Mouse (Mus musculus) adrenal gland, adult 2 months (tissue): ENCODE results near the gene Dach1. TPM values are rescaled to one million over a fixed set of nuclear protein-coding genes. Genes with fewer than 3 reads are reported as not detected.

Source experiments
- DNase-seq: peaks from one replicate; pipeline ENCODE4 v3.0.0; 2021
- long read RNA-seq: library from polyadenylated mRNA; stranded (forward); transcript quantifications from one replicate; pipeline ENCODE4 v2.0.0, GENCODE M21; 2021
- polyA plus RNA-seq: library from polyadenylated mRNA; depleted of rRNA; stranded (reverse); fragments of >200 nt; gene quantifications from 2 replicates; pipeline ENCODE4 v1.2.3, GENCODE M21; 2012; rRNA removed
- total RNA-seq, 2 experiments: library from RNA; stranded (reverse); gene quantifications; 2 replicates each; pipeline ENCODE4 v1.2.3; 2021

The Dach1 gene
- total RNA-seq (1 to 10 TPM; 3.6 to 4.8 TPM), polyA plus RNA-seq (1.7 and 1.9 TPM in 2 replicates)
- long read RNA-seq = 0 reads

DNA sequence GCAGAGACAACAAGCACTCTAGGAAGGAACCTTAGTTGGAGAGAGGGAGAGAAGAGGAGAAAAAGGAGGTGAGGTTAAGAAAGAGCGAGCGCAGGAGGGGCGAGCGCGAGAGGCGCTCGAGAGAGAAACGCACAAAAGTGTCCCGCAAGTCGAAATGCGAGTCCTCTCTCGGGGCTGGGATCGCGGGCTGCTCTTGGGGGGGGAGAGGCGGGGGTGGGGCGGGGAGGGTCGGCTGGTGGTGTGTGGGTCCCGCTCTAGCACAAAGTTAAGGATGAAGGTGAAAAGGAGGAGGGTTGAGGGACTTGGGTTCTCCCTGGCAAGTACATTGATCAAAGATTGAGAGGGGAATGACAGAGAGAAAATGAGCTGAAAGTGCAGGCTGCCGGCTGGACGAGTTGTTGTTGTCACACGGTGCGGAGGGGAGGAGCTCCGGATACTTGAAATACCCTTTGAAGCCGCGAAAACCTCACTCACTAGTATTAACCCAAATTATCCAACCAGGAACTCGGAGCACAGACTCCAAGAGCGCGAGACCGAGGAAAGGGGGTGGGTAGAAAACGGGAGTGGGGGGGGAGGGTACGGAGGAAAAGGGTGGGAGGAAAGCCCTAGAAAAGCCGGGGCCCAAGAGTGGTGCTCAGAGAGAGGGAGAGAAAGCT is at the start of gene Dach1:
TSS of gene Dach1 (minus strand) at position 345 of the 656 bp plus-strand sequence.
- peak; percentile 71 for DNase-seq

DNA sequence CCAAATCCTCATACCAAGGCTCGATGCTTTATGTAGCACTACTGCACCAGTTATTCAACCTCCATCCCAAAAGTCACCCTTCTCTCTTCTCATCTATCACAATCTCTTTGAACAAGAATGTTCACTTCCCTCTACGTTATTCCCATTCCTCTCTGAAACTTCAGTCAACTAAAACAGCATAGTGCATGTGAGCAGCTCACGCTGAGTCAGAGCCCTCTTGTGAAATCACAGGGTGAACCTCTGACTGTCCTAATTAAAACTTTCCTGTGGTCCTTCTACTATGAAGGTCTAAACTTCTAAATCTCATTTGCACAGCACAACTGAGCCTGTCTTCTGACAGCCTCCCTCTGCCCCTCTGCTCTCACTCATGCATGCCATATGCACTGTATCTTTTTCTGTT is 30.5 kb upstream of the Dach1 start:
- DNase-seq = peak; percentile 54

DNA sequence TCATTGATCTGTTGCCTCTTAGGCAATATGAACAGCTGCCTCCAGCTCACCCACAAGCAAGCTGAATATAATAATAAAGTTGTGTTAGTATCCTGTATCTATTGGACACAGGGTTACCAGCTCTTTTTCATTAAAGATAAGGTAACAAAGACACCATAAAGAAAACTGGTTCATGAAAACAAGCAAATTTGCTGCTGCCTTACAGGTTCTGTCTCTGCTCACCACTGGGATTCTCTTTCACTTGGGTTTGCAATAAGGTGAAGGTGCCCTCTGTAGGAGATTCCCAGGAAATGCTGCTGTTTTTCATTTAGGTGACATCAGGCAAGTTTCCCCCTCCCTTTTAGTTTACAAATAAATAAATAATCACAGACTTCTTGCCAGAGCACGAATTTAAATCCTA is 12.0 kb upstream of the Dach1 start:
- peak; percentile 4 for DNase-seq

DNA sequence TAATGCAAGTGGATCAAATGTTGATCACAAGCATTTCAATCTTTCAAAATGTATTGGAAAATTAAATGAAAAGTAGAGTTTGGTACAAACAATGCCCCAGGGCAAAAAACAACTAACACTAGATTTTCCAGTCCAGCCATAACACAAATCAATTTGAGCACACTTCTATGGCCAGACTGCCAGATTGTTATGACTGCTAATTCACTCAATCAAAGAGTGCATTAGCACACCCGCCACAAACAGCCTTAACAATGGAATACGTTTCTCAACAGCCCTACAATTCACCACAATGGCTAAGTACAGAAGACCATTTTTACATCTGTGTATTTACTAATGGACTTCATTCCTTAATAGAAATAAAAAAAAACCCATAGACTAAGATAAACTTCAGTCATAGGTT is 4.3 kb upstream of the Dach1 start:
- DNase-seq = no peak

DNA sequence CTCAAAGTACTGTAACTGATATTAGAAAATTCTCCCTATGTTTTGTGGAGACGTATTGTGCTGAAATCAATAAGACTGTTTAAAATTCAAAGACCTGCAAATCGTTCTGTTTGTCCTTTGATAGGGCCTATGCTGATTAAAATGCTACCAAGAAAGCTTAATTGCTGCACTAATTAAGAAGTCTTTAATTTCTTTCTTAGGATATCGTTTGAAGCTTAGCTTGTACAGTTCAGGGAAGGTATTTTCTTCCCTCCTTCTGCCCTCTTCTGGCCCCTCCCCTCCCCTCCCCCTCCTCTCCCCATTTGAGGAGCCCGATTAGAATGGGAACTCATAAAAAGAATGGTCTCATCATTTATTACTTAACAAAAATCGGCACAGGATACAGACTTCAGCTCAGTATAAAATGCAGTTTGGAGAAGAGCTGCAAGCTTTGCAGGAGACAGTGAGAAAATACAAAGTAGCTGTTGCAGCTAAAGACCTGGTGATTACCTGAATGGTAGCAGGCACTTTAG is 2.9 kb upstream of the Dach1 start:
- no peak for DNase-seq

DNA sequence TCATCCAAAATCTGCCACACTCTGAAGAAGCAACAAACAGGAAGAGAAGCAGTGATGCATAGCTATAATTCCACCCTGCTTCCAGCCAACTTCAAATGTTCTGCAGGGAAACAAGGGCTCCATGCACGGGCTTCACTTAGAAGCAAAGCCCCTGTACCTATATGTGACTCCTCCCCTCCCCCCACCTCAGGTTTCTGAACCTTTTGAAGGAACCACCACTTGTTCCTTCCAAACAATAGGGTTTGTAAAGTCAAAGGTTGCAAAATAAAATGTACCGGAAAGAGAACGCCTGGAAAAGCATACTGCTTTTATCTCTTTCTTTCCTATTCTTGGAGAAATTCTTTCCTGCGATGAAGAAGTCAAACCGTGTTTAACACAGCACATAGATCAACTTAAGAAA is 2.3 kb upstream of the Dach1 start:
- no peak for DNase-seq

DNA sequence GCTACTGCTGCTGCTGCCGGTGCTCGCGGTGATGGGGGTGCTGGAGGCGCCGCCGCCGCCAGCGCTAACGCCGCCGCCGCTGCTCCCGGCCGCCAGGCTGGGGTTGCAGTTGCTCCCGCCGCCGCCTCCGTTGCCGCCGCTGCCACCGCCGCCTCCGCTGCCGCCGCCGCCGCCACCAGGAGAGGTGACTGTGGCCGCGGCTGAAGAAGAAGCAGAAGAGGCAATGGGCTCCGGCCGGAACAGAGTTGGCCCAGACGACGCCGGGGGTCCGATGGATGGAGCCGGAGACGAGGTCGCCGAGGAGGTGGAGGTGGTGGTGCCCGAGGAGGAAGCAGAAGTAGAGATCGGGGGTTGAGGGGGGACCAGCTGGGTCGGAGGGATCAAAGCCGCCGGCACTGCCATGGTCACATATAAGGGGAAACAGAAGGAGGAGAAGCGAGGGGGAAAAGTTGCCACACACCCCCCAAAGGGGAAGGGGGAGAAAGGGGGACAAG is 610 bp downstream of the Dach1 start:
- peak; percentile 67 for DNase-seq

DNA sequence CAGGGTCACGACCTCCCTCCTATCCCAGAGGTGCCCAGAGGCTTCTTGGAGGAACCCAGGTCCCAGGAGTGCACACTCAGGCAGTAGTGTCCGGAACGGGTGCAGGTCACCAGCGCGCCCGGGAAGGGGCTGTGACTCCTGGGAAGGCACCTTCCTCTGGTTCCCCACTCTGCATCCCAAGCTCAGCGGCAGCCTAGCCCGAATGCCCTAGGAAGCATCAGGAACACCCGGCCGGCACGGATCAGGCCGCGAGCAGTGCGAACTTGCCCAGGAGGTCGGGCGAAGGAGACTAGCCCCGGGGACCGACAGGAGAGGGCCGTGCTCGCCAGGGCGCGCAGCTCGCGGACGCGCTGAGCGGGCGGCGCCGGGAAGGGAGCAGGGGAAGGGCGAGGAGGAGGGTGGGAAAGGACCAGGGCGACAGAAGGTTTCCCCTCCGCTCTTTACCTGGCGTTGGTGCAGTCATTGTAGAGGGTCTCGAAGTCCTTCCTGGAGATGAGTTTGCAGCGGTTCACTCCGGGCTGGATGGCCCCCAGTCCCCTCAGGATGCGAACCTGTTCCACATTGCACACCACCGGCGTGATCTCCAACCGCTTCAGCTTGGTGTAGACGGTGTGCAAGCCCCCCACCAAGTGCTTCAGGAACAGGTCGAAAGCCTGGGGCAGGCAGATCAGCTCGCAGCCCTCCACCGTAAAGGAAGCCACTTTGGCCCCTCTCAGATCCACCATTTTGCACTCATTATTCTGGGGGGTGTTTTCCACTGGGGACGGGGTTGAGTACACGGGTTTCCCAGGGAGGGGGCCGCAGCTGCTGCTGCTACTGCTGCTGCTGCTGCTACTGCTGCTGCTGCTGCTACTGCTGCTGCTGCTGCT is 1.3 kb downstream of the Dach1 start:
- peak; percentile 77 for DNase-seq

DNA sequence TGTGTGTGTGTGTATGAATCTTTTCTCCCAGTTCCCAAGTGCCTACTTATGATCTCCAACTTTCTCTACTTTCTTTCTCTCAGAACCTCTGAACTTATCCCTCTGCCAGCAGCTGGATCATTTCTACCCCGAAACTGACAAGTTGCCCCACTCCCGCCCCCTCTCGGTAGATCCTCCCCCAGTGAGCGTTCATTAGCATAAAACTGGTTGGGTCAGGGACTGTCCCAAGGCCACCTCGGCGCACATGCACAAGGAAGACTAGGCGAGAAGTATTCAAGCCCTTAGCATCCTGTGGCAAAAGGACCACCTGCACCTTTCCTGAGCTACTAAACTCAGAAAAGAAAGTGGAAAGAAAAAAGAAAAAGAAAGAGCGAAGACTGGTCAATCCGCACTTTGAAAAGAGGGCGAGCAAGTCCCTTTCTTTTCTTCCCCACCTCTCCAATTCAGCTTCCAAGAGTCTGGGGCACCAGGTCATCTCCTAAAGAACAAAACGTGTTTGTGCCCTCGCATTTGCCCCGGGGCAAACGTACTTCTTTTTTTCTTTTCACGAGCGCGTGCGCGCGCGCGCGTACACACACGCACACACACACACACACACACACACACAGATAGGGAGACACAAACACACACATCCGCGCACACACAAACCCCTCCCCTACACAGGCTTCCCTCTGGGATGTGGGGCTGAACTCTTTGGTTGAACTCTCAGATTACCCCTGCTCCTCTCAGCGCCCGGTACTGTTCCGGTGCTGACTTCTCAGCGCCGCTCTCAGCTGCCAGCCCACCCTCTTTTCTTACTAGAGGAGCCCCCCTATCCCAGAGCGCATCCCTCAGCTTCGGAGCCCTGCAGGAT is 2.2 kb downstream of the Dach1 start:
- peak; percentile 86 for DNase-seq

DNA sequence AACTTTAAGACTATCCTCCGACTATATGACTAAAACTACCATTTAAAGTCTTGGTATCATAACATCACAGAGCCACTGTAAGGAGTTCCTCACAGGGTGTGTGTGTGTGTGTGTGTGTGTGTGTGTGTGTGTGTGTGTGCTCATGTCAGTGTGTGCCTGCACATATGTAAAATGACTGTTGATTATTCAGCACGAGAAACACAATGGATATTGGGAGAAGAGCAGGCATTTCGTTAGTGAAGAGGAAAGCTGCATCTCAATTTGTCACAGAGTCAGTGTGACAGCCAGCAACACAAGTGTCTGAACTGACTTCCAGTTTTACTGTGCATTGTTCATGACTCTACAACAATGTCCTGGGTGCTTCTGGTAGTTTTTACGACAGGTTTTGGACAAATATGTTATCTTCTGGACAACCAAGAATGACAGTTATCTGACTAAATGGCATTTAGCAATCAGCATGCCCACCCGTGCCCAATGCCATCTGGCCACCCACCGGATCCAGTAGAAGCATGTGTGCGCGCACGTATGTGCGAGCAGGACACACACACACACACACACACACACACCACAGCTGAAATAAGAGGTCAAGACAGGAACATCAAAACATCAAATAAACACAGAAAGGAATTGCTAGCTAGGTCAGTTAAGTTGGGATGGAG is 3.1 kb downstream of the Dach1 start:
- peak; percentile 1 for DNase-seq

DNA sequence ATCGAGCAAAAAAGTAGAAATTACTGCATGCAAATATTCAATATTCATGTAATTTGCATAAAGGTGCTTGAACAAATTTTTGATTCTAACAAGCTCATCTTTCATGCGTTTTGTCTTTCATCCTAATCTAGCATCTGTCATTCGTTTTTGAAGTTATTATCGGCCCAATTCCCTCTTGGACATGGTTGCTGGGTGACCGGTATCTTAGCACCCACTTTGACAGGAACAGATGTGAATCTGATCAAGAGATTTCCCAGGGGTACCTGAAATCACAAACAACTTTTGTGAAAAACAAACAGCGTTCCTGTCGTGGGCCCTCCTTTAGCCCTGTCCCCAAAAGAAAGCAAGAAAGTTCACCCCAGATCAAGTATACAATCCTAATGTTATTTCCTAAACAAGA is 12.8 kb downstream of the Dach1 start:
- DNase-seq = no peak

DNA sequence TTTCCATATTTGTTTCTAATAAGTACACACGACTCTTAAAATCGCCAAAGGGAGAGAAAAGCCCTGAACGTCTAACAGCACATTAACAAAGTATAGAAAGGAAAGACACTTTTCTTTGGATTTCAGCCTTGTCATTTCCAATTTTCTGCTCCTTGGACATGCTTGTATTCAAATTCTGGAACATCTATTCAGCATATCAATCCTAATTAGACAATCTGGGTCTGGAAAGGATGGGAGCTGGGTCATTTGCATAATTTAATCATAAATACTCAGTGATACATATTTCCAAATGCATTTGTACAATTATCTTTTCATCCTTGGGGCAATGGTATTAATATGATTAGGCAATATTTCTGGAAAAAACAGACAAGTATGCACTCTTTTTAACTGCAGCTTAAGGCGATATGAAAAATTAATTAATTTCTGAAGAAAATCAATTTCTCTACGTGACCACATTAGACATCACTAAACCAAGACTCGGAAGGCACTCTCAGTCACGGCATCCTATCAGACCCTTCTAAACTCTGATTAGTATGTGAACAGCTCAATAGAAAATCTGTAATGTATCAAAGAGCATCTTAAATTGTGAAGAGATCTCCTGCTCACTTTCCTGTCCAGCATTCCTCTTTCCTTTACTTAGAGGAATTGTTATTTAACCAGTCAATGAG is 13.7 kb downstream of the Dach1 start:
- DNase-seq = no peak

DNA sequence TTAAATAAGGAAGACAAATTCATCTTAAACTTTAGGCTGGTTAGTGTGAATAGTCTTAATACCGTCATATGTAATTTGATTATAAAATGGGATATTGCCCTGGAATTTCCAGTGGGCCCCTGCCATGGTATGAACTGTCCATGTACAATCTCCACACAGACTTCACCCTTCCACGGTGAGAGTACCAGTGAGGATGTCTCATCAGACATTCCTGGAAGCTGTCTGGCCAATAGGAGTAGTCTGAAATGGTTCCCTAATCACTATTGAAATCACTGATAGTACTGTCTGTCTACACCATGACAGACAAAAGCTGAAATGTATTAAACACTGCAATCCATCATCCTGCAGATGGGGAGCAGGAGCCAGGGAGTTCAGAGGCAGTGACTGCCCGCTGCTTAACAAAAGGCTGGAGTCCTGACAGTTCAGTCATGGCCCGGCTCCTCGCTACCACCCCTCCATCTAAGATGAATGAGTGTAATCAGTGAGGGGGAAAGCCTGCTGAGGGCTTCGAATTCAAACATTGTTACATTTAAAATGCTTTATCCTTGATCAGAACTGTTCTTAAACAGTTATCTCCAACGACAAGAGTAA is 14.6 kb downstream of the Dach1 start:
- no peak for DNase-seq

DNA sequence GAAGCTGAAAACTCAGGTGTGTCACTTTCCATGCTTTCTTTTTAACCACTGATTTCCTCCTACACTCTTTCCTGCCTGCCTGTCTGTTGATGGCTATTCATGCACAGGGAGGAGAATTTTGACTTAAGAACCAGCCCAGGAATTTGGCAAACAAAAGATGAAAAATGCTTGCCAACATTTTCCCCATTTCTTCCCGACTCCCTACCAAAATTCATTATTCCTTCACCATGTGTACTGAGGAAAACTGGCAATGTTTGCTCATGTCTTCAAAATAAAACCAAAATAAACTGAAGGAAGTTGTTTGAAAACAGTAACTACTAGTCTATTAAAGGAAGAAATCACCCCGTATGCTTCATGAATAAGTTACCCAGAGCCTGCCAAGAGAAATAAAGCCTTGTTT is 27.8 kb downstream of the Dach1 start:
- DNase-seq = no peak

DNA sequence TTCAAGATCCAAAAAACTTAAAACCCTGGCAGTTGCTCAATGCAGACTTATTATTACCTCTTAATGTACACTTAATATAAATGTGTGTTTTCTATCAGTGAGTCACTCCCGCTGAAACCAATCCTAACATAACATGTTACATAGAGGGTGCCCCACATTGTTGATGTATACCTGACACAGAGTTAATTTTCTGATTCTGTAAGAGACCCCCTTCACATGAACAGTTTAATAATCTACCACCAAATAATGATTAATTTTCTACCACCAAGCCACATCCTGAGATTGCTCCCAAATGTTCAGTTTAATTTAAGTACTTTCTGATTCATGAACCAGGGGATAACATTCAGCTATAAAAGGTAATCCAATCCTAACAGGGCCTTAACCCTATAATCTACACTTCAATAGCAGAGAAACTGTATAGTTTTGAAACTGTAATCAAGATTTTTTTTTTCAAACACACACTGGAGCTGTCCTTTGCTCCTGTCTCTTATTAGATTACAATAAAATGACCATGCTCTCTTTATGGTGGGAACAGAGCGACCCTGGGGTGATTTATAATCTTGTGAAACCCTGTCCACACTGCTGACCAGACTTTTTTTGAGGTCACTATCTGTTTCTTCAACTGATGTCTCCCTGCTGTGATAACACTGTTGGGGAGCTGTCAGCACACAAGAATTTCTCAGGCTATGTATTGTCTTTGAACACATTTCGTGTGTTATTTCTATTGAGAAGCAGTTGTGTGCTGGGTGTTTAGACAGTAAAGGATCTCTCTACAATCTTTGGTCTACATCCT is 30.5 kb downstream of the Dach1 start:
- no peak for DNase-seq

DNA sequence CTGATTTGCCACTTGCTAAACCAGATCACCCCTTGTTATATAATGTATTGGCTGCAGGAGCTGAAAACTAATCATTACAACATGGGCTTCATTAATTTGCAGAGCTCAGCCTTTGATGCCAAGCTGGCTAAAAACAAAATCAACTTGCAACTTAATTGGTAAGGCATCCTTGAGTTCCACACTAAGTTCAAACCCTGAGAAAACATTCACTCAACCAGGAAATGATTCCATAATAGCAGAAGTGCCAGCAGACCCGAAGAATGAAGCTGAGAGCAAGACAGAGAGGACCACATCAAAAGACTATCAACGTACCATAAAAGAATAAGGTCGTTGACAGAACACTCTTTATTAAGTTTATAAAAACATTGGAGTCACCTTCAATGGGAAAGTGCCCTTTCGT is 35.0 kb downstream of the Dach1 start:
- DNase-seq = no peak

DNA sequence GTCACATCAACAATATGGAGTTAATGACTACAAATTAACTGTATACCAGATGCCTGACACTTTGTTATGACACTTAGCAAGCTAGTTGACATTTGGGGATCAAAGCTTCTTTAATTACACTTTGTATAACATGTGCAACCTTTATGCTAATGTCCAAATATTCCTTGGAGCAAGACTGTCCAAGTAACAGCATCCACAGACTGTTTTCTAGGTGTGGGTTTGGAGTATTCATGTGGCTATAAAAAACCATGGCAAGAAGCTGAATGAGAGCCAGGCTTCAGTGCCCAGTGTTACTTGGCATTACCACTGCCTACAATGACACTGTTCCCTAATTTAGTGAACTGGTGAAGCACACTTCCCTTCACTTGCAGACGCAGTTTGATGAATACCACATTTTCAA is 46.5 kb downstream of the Dach1 start:
- DNase-seq = no peak

DNA sequence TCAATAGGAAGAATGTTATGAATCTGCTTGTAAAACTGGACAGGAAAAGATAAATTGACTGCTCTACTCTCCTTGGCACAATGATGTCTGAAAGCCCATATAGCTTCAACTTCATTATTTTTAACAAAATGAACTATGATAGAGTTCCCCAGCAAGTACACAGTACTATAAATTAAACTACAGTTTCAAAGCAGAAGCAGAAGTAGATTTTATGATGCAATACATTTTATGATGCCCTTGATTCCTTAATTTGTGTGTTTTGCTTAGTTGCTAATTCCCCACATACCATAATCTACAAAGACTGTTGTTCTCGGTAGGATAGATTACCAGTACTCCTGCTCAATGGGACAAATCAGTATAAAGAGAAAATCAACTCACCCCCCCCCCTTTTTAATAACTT is 52.9 kb downstream of the Dach1 start:
- no peak for DNase-seq

DNA sequence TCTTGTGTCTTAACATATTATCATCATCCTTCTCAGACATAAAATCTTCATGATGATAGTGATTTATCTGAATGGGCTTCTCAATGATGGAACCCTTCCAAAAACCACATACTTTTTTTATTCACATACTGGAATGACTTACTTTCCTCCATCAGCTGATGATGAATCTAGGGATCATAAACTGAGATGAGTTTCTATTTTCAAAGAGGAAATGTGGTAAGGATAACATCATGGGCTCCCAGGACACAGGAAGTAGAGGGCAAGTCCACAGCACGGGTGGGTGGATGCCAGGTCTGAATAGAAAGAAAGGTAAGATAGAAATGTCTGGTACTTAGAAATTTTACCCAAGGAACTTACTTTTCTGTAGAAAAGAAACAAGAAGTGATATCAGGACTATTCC is 56.5 kb downstream of the Dach1 start:
- no peak for DNase-seq

DNA sequence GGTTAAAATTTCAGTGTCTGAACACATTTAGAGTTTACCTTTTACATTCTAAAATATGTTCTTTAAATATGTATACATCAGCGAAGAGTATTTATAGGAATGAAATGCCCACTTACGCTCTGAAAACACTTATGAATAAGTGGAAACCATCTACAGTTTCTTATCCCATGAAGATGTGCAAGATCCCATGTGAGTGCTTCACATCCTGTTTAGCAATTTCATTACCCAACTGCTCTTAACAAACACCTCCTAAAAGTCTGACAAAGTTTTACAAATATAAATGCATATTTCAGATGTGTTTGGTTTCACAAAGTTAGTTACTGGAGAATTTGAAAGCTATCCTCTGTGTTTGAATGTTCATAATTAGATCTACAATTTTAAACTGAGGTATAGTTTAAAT is 59.6 kb downstream of the Dach1 start:
- no peak for DNase-seq
